Mouse (Mus musculus): ENCODE data around the gene Homez.

Gene Homez

GRCm38 (mm10) chr14:54870861-54871260 is at the start of gene Homez:
Gene Homez (minus strand): TSS chr14:54870961.
- no peak for DNase-seq (ENCODE audit: low read depth, low spot score)

DNA sequence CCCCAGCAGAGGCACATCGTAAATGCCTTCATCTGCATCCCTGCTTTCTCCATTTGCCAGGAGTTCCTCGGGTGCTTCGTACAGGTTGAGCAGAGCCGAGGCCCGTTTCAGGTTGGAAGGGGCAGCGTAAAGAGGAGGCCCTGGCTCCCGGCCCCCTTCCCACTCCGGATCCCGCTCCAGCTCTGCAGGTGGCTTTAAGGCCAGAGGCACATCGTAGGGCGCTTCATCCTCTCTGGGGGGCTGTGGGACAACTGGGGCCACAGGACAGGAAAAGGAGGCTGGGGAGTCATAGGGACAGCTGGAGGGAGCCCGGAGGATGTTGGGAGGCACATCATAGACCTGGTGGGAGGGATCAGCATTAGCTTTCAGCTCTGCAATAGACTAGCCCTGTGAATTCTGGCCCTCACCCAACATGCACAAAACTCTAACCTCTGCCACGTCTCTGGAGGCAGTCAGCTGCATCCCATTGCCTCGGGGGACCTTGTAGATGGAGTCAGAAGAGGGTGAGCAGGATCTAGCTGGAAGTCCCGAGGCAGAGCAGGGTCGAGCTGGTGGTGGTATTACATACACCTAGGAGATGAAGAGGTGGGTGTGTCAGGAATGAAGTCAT is 49.4 kb upstream of the Homez start:
- no peak for DNase-seq (ENCODE audit: low read depth, low spot score)

DNA sequence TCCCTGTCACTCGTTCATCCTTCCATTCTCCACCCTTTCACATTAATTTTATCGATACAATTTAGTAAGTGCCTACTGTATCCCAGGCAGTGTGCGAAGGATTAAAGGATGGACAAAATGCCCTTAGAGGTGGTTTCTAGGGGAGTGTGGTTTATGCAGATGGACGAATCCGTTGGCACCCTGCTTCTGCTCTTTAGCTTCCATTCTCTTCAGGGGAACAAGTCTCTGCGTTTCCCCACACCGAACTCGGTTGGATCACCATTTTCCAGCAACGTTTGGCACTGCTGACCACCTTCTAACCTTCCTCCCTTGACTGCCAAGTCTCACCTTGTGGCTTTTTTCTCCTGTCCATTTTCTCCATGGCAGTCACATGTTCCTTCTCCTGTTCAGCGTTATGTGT is 42.6 kb upstream of the Homez start:
- DNase-seq (ENCODE audit: low read depth, low spot score), result no peak

- peak; percentile 40 for DNase-seq (ENCODE audit: low read depth, low spot score)
Measured at GRCm38 (mm10) chr14:54912886-54913285, 42.1 kb upstream of the Homez start, which contains the start of gene Slc22a17. Gene Slc22a17 (minus strand): TSS chr14:54913132.

- no peak for DNase-seq (ENCODE audit: low read depth, low spot score)
Measured at GRCm38 (mm10) chr14:54912109-54912850, 41.5 kb upstream of the Homez start.

GRCm38 (mm10) chr14:54908682-54909081 is 37.9 kb upstream of the Homez start:
- no peak for DNase-seq (ENCODE audit: low read depth, low spot score)

GRCm38 (mm10) chr14:54903641-54904040 is 32.9 kb upstream of the Homez start:
- no peak for DNase-seq (ENCODE audit: low read depth, low spot score)

- peak; percentile 73 for DNase-seq (ENCODE audit: low read depth, low spot score)
Measured at GRCm38 (mm10) chr14:54900383-54900782, 29.6 kb upstream of the Homez start.

GRCm38 (mm10) chr14:54897445-54897844 is 26.7 kb upstream of the Homez start:
- DNase-seq (ENCODE audit: low read depth, low spot score), result no peak

DNA sequence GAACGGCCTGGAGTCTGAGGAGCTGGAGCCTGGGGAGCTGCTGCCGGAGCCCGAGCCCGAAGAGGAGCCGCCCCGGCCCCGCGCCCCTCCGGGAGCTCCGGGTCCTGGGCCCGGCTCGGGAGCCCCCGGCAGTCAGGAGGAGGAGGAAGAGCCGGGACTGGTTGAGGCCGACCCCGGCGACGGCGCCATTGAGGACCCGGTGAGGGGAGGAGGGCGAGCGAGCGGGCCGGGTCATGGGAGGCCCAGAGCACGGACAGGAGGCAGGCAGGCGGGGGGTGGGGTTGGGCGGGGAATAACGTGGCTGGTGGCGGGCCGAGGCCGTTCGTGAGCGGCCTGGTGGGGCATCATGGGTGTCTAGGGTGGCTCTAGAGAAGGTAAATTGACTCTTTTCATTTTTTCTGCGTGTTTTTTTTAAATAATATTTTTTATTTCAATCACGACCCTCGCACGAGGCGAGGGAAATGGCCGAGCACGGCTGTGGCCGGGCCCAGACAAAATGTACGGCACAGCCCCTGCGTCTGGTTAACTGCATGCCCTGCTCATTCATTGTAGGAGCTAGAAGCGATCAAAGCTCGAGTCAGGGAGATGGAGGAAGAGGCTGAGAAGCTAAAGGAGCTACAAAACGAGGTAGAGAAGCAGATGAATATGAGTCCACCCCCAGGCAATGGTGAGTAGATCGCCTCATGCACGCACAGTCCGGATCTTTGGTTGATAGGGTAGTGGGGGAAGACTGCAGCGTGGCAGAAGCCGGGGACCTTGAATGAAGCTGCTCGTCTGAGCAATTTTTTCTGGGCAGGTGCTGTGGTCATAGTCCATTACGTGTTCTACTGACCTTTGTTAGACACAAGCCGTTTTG is 23.8 kb upstream of the Homez start:
- no peak for DNase-seq (ENCODE audit: low read depth, low spot score)

GRCm38 (mm10) chr14:54893651-54894181 is 23.0 kb upstream of the Homez start:
- DNase-seq (ENCODE audit: low read depth, low spot score), result peak; percentile 99

DNA sequence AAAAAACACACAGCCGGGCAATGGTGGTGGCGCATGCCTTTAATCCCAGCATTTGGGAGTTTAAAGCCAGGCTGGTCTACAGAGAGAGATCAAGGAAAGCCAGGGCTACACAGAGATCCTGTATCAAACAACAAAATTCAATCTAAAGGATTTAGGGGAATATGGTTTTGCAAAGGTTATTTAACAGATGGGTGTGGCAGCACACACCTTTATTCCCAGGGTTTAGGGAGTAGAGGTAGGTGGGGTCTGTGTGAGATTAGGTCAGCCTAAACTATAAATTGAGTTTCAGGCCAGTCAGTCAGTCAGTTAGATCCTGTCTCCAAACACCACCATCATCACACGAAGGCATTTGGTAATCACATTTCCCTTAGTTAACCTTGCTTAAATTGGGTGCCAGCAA is 21.4 kb upstream of the Homez start, which contains the start of gene Pabpn1:
TSS of gene Pabpn1 (plus strand) at position 301 of the 400 bp plus-strand sequence.
- DNase-seq (ENCODE audit: low read depth, low spot score), result no peak

GRCm38 (mm10) chr14:54885309-54885708 is 14.5 kb upstream of the Homez start:
- DNase-seq (ENCODE audit: low read depth, low spot score), result no peak

- no peak for DNase-seq (ENCODE audit: low read depth, low spot score)
Measured at GRCm38 (mm10) chr14:54884022-54884712, 13.4 kb upstream of the Homez start.

- DNase-seq (ENCODE audit: low read depth, low spot score), result peak; percentile 82
Measured at GRCm38 (mm10) chr14:54883154-54884021, 12.6 kb upstream of the Homez start, which contains the start of the genes Bcl2l2 and Gm20521. Gene Bcl2l2 (plus strand): TSS chr14:54883377. Gene Gm20521 (plus strand): TSS chr14:54883441.

DNA sequence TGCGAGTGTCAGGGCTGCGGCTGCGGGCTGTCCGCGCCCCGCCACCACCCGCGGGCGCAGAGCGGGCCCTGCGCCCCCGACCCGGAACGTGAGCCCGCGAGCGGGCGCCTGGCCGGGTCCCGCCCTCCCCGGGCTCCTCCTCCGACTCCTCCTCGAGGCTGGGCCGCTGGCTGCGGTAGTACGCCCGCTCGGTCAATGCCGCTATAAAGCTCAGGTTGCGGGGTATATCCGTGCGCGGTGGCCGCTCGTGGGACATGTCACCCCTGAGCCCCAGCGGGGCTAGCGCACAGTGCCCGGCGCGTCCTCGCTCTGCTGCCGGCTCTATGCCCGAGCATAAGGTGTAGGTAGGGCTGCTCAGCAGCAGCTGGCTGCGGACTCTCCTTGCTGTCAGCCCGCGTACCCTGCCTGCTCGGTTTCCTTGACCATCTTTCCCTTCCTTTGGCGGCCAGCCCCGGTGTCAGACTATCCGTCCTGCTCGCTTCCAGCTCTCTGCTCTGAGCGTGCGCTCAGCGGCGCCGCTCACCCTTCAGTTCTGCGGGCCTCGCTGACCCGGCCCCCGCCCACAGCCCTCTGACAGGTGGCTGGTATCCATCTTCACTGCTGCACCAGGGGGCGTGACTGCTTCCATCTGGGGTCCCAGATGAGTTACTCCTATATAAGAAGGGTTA is 6.4 kb upstream of the Homez start, which contains the start of gene Ppp1r3e:
TSS of gene Ppp1r3e (minus strand) at position 503 of the 668 bp plus-strand sequence.
- peak; percentile 47 for DNase-seq (ENCODE audit: low read depth, low spot score)

- peak; percentile 80 for DNase-seq (ENCODE audit: low read depth, low spot score)
Measured at GRCm38 (mm10) chr14:54876539-54877047, 5.8 kb upstream of the Homez start.

DNA sequence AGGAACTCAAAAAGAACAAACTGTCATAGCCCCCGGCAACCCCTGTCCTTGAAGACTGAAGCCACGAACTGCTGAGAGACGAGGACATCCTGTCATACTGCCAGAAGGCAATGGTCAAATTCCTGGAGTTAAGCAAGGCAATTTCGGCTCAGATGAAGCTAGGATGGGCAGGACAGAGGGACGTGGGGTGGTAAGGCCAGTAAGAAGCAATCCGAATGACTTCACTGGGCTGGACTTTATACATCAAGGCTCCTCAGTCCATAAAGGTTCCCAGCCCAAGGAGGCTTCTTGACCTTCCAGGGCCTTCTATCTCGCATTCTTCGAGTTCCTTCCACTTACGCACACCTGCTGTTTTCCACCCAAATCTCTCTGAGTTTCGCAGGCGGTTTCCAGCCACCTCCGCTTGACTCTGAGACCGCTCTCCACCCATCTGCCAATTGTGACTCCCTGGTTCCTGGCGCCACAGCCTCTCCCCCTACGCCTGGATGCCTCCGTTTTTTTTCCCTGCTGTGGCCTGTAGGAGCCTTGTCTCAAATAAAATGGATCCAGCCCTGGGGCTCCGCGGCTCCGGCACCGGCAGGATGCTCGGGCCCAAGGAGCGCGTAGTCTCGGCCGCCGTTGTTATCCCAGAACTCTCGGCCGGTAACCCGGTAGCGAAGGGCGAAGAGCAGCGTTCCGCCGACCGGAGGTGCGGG is 5.2 kb upstream of the Homez start:
- no peak for DNase-seq (ENCODE audit: low read depth, low spot score)

DNA sequence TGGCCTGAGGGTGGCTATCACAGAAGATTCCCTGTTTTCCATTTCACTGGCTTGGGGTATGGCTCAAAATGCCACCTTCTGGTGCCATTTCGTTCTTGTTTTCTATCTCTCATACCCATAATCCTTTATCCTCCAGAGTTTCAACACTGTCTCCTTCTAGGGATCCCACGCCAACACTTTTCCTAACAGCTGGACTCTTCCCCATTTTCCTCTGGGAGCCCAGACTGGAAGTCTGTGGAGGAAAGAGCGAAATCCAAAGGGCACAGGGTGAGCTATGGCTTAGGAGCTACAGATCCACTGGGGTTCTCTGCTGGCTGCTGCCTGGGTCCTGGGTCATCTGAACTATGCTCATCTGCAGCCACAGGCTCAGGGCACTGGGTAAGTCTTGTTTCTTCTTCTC is 3.4 kb upstream of the Homez start:
- no peak for DNase-seq (ENCODE audit: low read depth, low spot score)
